Mouse (Mus musculus) E14TG2a.4 (cell line): ENCODE measurements around the gene Paqr8.

Experiments
- CTCF ChIP-seq: conservative IDR thresholded peaks from 2 replicates; pipeline ENCODE4 v1.5.1; 2014; ENCODE audit warnings: low read length
- NANOG ChIP-seq: IDR thresholded peaks from 2 replicates; pipeline ENCODE4 v1.6.1; 2014; ENCODE audit warnings: borderline replicate concordance, low read length, mixed read lengths
- POU5F1 ChIP-seq: IDR thresholded peaks from 2 replicates; pipeline ENCODE4 v1.6.1; 2014; ENCODE audit warnings: low read length, borderline replicate concordance

DNA sequence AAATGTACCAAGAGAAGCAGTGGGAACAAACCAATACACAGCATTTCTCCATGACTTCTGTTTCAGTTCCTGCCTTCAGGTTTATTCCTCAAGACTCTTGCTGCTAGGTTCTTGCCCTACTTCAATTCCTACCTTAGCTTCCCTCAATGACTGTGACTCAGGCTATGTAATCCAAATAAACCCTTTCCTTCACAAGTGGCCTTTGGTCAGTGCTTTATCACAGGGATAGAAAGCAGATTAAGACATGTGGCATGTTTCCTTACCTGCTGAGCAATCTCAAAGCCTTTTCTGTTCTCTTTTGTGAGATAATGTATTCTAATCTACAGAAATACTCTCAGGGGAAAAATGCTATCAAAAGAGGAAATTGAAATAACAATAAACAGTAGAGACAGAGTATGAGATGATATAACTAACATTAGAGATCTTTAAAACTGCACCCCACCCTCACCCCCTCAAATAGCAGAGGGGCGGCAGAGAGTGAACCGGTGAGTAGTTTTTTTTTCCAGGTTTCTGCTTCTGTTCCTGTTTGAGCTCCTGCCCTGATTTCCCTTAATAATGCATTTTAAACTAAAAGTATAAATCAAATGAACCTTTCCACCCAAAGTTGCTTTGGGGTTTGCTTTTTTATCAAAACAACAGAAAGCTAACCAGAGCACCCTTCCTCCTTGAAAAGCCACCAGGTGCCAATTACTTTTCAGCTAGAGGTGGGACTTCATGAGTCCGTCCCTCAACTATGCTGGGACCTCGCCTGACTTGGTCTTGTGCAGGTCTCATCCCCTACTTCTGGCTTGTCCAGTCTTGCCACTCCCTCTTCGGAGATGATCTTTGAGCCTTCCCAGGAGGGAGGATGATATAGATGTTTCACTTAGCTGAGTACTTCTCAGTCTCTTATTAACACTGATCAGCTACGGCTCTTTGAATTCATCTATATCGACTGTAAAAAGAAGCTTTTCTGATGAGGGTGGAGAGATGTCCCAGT lies 33.2 kb upstream of the Paqr8 start:
- TF ChIP-seq CTCF = no peak
- no peak for TF ChIP-seq POU5F1
- TF ChIP-seq NANOG = no peak
